Mouse (Mus musculus): Measurements from ENCODE around the gene Junb.

DNA sequence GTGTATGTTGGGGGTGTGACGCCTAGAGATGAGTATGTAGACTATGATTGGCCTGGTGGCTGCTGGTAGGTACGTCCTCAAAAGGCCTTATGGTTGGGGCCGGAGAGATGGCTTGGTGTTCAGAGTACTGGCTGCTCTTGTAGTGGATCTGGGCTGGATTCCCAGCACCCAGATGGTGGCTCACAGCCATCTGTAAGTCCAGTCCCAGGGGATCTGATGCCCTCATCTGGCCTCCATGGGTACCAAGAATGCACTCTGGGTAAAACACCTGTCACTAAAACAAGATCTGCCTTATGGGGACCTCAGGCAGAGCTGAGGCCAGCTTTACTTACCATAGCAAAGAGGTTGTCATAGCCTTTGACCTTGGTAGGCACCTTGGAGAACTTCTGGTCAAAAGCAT, 45.3 kb upstream of the Junb start:
- TF ChIP-seq CTCF (IDR thresholded peaks at IDR 0.05; ENCODE audit: low read depth, low read length) = no peak
- TF ChIP-seq EP300 (IDR thresholded peaks at IDR 0.05; ENCODE audit: insufficient read depth, low read depth, low read length) = no peak
- no peak for TF ChIP-seq POLR2A (IDR thresholded peaks at IDR 0.05; ENCODE audit: insufficient read depth, low read length)

Data from ES-Bruce4 (cell line).